Mouse (Mus musculus) brain, embryonic 18.5 days (tissue): ENCODE data around the gene Dot1l.
A peak's percentile ranks its signal among the peaks of the same experiment; 100 is the strongest.

Source experiments
- DNase-seq: peaks from one replicate; pipeline ENCODE4 v3.0.0-alpha.2; 2012; ENCODE audit warnings: low read depth, low spot score

The Dot1l gene

DNA sequence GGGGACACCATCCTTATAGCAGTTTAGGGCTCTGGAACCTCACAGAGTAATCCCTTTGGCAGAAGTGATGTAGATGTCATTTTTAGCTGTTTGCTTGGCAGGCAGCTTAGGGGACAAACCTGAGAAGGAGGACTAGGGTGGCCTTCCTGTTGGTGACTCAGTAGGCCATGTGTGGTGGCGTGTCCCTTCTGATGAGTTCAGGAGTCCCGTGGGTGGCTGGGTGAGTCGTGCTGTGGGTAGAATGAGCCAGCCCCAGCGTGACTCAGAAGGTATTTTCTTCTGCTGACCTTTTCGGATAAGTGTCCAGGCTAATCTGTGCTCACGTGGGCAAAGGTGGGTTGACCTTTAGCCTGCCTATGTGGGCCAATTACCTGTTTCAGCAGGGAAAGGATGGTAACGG is 3.6 kb downstream of the Dot1l start:
- no peak for DNase-seq

DNA sequence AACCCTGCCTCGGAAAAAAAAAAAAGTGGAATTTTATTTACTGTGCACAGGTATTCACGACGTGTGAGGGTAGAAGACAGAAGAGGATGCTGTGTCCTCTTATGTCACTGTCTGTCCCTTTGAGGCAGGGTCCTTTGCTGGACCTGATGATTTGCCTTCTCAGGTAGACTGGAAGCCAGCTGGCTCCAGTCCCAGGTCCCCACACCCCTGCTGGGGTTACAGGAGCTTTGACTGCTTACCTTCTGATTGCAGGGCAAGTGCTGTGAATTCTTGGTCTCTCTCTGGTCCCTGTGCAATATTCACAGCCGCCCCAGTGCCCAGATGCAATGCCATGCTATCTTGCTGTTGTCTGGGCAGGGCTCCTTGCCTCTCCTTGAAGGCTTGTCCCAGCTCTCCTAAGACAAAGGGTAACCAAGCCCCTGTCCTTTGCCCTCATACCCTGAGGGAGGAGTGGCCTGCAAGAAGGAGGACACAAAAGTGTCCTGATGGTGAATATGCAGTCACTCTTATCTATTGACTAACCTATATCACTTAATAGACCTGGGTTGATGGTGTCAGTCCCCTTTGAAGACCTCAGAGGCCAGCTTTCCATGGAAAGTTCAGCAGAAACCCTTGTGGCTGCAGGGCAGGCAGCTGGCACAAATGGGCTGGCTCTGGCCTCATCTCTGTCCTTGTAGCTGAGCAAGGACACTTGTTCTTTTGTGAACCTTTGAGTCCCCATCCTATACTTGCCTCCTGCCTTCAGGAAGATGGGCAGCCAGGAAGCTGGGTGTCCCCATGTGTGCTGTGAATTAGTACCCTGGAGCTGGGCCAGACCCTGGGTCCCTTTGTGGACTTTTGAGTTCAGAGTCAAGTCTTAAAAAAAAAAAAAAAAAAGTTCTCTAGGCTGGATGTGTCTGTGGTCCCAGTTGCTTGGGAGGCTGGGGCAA is 5.9 kb downstream of the Dot1l start:
- no peak for DNase-seq

DNA sequence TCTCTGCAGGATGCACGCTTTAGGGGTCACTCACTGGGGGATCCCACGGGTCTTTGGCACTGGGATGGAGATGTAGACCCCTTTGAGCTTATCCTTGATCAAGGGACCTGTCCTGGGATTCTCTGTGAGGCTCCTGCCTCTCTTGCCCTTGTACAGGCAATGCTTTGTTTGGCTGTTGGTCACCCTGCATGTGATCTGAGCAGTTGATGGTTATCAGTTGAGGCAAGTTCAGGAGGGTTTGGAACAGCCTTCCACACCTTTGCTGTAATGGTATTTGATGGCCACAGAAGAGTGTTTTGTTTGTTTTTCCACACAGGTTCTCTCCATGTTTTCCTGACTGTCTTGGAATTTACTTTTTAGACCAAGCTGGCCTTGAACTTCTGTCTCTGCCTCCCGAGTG is 6.8 kb downstream of the Dot1l start:
- no peak for DNase-seq

DNA sequence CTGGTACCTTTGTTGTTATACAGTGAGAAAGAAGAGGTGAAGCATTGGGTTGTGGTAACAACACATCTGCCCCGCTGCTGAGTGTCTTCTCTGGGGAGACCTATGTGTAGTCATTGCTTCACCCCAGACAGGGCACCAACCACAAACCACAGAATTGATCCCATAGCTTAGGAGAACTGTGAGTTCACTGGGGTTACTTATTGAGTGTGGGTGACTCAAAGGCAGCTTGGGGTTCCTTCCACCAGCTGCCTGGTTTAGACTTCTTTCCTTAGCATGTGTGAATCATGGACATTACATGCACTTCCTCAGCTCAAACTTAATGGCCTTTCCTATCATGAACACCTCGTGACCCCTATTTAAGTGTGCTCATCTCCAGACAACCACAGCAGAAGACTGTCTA is 8.5 kb downstream of the Dot1l start:
- no peak for DNase-seq

DNA sequence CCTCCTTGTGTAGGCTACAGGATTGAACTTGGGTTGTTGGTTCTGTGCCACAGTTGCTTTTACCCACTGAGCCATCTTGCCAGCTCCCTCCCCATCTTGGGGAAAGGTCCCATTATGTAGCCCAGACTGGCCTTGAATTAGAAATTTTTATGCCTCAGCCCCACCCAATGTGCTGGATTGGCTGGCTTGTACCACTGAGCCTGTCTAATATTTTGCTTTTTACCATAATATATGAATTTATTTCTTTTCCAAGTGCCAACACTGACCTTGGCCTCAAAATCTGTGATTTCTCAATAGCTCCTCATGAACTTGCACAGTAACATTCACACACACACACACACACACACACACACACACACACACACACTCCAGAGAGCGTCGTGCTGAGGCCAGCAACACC is 10.7 kb downstream of the Dot1l start:
- no peak for DNase-seq

DNA sequence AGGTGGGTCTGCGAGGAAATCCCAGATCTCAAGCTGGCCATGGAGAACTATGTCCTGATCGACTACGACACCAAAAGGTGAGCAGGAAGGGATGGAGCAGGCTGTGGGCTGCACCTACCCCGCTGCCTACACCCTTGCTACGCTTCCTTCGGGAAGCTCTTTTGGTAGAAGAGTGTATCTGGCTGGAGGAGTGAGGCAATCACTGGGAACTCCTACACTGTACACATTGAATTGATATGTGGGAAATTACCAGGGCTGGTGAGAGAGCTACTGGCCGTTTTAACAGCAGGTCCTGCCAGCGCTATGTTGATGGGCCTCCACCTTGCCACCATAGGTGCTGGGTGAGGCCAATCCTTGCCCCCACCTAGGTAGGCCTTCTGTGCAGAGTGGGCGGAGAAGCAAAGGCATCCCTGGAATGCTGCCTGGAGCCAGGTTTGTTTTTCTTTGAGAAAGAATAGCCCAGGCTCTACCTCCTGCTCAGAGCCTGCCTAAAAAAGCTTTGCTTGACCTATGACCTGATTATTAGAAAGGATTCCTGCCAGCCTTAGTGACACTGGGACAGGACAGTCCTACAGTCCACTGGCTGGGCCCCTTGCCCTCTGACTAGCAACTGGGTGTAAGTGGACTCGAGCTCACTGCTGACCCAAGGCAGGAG is 11.3 kb downstream of the Dot1l start:
- DNase-seq, result no peak

DNA sequence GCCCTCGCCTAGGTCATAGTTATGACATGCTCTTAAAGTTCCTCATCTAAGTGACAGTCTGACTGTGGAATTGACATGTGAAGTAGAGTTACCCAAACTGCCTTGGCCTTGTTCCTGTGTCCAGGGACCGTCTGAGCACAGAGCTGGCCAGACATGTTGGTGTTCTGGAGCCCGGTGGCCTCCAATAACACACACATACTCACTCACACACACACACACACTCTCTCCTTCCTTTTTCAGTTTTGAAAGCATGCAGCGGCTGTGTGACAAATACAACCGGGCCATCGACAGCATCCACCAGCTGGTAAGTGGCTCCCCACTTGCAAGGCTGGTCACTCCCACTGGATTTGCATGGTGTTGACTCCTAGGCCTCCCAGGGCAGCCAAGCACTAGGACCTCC is 13.4 kb downstream of the Dot1l start:
- DNase-seq, result no peak

DNA sequence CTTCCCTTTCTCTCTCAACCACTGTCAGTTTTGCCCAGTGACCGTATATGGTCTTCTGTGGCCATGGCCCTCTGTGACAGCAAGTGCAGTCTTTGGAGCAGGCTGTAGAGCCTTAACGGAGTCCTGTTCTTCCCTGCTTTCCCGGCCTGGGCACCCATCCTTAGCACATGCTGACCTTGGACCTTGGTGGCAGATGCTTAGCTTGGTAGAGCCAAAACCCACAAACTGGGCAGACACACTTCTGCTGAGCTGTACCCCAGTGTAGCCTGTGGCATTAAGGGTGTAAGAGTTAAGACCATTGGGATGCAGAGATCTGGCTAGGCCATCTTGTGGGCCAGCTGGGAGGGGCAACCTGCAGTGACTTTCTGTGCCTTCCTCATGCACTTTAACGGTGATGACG is 18.8 kb downstream of the Dot1l start:
- no peak for DNase-seq

DNA sequence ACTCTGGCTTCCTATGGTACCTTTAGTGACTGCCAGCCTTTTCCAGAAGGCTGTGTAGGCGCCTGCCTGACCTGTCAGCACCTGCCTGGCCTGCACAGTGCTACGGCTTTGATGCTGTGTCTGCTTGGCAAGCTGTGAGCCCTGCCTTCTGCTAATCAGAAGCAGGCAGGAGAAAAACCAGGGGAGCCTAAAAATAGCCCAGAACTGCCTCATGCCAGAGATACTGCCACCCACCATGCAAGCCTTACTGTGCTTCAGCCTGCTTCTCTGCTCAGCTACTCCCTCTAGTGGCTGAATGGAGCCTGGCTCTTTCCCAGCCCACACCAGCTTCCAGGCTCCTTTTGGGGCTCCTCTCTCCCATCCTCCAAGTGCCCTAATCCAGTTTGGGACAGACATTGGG is 19.5 kb downstream of the Dot1l start:
- peak; percentile 39 for DNase-seq

DNA sequence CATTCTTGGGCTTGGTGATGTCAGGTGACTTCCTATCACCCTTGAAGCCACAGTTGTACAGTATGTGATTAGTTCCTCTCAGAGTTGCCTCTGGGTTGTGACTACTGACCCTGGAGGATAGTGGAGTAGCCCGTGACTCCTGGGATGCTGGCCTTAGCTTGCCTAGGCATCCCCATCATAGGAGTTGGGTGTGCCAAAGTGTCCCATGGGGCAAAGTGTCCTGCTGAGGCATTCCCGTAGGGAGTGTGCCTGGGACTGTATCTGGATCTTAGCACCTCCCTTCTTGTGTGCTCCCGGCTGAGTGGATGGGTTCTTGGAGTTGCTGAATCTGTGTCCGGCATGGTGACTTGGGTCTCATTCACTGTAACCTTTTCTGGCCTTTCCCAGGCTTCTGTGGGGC is 20.0 kb downstream of the Dot1l start:
- DNase-seq, result no peak

DNA sequence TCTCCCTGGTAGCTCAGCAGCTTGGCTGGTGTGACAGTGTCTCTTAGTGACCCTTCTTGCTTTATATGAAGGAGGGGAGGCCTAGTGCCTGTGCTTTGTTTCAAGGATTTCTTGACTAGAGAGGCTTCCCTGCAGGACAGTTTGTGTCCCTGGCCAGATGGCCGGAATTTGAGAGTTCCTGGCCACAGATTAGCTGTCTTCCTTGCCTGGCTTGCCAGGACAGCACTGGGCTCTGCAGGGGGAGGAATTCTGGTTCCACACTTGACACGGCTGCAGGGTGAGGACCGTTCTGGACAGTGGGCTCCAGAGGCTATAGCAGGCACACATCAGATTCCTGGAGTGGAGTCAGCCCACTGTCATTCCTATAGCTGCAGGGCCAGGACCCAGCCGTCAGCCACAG is 20.7 kb downstream of the Dot1l start:
- no peak for DNase-seq

DNA sequence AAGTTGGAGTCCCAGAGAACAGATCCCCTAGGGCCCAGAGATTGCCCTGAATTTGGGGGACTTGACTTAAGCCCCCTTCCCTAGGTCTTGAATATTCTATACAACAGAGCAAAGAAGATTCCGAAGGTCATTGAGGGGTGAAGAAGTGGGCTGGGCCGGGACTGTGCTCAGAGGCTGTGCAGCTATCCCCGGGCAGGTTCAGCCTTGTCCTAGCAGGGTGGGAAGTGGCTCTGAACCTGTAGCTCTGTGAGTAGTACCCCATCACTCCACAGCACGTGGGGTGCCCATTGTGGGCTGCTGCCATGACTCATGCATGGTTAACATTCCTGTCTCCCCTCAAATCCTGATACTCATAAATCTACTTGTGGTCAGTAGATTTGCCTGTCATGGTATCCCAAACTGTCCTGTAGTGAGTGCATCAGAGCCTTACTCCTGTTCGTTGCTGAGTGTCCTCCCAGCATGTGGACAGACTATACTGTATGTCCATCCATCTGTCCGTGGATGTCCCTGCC is 21.4 kb downstream of the Dot1l start:
- DNase-seq, result no peak

DNA sequence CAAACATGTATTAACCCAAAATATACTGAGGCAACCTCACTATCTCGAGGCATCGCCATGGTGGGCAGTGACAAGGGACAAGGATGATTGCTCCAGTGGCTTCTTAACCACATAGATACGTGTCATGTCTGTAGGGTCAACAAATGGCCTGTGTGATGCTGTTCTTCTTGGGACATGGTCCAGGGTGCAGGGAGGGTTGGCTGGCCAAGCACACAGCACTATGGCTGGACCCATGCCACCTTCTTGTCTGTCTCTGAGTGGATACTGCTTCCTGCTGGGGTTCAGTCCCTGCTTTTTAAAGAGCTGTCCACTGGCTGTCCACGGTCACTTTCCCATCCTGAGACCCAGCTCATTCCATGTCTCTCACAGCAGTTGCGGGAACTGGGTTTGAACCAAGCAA is 22.1 kb downstream of the Dot1l start:
- DNase-seq, result no peak

DNA sequence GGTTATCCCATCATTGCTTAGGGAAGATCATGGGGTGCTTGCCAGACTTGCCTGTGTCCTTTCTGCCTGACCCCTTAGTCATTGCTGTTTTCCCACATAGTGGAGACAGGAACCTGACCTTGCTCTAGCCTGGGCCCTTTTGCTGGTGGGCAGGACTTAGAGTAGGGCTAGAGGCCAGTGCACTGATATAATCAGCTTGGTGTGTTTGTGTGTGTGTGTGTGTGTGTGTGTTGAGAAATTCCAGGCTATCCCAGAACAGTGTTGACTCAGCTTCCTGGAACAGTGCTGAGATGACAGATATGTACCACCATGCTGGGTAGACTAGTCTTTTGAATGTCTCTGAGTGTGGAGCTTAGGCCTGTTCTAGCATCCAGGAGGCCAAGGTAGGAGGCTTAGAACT is 24.6 kb downstream of the Dot1l start:
- no peak for DNase-seq

DNA sequence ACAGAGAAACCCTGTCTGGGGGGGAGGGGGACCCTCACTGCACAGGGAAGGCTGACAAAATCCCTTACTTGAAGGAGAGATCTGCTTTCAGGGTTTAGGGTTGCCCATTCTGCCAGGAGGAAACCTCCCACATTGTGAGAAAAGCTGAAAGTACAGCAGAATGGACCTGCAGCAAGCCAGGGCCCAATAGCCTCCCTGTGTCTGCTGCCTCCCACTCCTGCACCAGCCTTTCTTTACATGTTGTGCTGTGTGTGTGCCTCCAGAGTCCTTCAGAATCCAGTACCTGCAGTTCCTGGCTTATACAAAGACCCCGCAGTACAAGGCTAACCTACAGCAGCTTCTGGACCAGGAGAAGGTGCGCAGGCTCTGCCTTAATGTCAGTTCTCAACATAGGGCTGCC is 29.3 kb downstream of the Dot1l start:
- DNase-seq, result no peak

DNA sequence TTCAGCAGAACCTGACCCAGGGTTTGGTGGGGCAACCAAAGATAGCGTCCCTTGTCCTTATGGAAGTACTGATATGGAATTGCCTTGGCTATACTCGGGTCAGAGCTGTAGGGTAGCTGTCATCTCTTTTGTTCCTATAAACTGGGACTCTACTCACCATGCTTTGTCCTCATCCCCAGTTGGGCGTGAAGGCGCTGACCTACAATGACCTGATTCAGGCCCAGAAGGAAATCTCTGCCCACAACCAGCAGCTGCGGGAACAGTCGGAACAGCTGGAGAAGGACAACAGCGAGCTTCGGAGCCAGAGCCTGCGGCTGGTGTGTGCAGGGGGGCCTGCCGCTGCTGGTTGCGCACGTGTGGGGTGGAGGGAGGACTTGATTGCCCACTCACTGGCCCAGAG is 29.9 kb downstream of the Dot1l start:
- no peak for DNase-seq

DNA sequence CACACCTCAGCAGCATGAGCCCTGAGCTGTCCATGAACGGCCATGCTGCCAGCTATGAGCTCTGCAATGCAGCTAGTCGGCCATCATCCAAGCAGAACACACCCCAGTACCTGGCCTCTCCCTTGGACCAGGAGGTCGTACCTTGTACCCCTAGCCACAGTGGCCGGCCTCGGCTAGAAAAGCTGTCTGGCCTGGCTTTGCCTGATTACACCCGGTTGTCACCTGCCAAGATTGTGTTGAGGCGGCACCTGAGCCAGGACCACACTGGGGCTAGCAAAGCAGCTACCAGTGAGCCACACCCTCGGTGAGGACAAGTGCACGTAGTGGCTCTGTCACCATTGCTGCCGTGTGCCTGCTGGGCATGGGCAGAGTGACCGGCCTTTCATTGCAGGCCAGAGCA is 31.0 kb downstream of the Dot1l start:
- no peak for DNase-seq

DNA sequence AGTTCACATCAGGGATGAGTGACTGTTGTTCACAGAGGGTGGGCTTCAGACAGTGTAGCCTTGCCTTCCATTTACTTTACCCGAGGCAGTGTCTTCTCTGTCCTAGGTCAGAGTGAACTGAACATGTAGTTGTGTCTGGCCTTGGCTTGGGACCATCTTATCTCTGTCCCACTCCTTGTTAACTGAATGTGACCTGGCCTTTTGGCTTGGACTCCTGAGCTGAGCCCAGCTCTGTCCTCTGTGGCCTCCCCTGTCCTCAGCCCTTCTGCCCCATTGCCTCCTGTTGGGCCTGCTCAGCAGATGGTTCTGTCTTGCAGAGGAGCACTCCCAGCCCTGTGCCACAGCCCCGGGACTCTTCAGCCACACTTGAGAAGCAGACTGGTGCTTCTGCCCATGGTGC is 32.5 kb downstream of the Dot1l start:
- DNase-seq, result no peak

DNA sequence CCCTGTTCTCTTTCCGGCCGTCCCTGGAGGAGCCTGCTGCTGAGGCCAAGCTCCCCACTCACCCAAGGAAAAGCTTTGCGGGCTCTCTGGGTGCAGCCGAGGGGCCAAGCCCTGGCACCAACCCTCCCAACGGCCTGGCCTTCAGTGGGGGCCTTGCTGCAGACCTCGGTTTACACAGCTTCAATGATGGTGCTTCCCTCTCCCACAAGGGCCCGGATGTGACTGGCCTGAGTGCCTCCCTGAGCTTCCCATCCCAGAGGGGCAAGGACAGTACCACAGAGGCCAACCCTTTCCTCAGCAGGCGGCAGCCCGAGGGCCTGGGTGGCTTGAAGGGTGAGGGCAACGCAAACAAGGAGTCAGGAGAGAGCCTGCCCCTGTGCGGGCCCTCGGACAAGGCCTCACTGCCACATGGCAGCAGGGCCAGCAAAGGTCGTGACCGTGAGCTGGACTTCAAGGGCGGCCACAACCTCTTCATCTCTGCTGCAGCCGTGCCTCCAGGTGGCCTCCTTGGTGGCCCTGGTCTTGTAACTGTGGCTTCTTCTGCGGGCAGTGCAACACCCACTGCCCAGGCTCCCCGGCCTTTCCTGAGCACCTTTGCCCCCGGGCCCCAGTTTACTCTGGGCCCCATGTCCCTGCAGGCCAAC is 35.9 kb downstream of the Dot1l start:
- DNase-seq, result no peak

DNA sequence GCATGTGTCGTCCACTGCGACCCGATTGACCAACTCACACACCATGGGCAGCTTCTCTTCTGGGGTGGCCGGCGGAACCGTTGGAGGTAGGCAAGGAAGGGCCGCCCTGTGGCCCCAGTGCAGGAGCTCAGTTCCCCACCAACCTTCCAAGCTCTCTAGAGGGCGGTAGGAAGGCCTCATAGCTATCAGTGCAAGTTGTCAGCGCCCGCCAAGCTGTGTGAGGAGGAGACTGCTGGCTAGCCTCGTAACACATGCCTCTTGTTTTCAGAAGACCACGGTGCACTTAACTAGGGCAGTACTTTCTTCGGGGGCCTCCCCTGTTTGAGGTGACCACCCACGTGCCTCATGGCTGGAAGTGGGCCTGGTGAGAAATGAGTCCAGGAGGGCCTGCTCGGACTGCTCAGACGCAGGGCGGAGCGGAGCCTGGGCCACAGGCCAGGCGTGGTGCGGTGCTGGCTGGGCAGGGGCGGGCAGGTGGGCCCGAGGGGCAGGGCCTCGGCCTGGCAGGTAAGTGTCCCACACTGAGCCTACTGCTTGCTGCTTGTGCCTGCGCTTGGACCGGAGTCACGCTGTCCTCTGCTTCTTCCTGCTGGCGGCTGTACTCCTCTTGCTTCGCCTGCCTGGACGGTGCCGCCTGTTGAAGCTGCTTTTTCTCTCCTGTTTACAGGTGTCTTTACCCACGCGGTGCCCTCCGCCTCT is 36.6 kb downstream of the Dot1l start:
- DNase-seq, result no peak

DNA sequence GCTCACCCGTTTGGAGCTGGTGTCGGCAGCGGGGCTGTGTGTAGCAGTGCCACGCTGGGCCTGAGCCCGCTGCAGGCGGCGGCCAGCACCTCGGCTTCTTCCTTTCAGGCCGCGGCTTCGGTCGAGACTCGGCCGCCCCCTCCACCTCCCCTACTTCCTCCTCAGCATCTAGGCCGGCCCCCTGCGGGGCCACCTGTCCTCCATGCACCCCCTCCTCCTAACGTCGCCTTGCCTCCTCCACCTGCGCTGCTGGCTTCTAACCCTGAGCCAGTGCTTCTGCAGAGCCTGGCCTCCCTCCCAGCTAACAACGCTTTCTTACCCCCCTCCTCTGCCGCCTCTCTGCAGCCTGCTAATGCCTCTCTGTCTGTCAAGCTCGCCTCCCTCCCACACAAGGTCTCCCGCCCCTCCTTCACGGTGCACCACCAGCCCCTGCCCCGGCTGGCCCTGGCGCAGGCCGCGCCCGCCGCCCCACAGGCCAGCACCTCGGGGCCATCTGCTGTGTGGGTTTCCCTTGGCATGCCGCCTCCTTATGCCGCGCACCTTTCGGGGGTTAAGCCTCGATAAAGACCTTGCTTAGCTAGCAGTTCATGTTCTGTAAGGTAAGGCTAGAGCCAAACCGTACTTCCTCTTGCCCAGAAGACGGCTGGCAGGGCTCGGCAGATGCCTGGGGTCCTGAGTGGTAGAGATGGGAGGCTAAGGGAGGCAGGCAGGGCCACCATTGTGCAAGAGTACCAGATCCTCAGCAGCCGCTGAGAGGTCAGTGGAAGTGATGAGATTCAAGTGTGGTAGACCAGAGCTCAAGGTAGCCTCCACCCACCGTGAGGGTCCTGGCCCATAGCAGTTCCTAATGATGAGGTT is 37.4 kb downstream of the Dot1l start:
- DNase-seq, result no peak
